Mouse (Mus musculus) kidney, adult 2 months (tissue): ENCODE measurements around the gene Crocc2. TPM values are rescaled to one million over a fixed set of nuclear protein-coding genes. Genes with fewer than 3 reads are reported as not detected.
A peak's percentile ranks its signal among the peaks of the same experiment; 100 is the strongest.

Source experiments
- DNase-seq: peaks from one replicate; pipeline ENCODE4 v3.0.0; 2021
- H3K27ac ChIP-seq: fragments of 200-500 bp; 2 replicates; pipeline ENCODE4 v1.5.1; 2012; ENCODE audit warnings: low read depth, low read length, control low read depth, inconsistent platforms; ENCODE audit not compliant: insufficient read depth
- H3K27me3 ChIP-seq: fragments of 200-500 bp; replicated peaks from 2 replicates; pipeline ENCODE4 v1.6.1; 2012; ENCODE audit warnings: mild to moderate bottlenecking, moderate library complexity, low read length, inconsistent platforms; ENCODE audit not compliant: control insufficient read depth, insufficient read depth
- H3K36me3 ChIP-seq: fragments of 200-500 bp; 2 replicates; pipeline ENCODE4 v1.6.1; 2012; ENCODE audit warnings: mild to moderate bottlenecking, moderate library complexity, low read length, inconsistent platforms; ENCODE audit not compliant: control insufficient read depth, insufficient read depth
- H3K4me1 ChIP-seq: fragments of 200-500 bp; 2 replicates; pipeline ENCODE4 v1.6.1; 2011; ENCODE audit warnings: low read length; ENCODE audit not compliant: control insufficient read depth, insufficient read depth
- H3K4me3 ChIP-seq: fragments of 200-500 bp; 2 replicates; pipeline ENCODE4 v1.5.1; 2011; ENCODE audit warnings: mild to moderate bottlenecking, low read depth, low read length, control low read depth; ENCODE audit not compliant: insufficient read depth
- CTCF ChIP-seq: fragments of 200-500 bp; conservative IDR thresholded peaks from 2 replicates; pipeline ENCODE4 v1.5.1; 2011; ENCODE audit warnings: low read depth, mild to moderate bottlenecking, control low read depth, low read length, moderate library complexity, mixed read lengths; ENCODE audit not compliant: insufficient read depth, insufficient read length
- POLR2A ChIP-seq: fragments of 200-500 bp; IDR thresholded peaks from one replicate; pipeline ENCODE4 v1.6.1; 2011; ENCODE audit warnings: low read depth, low read length, control low read depth
- WGBS: fragments of 180-500 bp; shearing (Covaris S2); methylation state at CpG from one replicate; pipeline ENCODE4 v1.1.7; 2018; 5-methylcytosine and 5-hydroxymethylcytosine counted together
- polyA plus RNA-seq: library from polyadenylated mRNA; depleted of rRNA; stranded (reverse); fragments of >200 nt; gene quantifications from 2 replicates; pipeline ENCODE4 v1.2.3, GENCODE M21; 2012

The Crocc2 gene
- polyA plus RNA-seq, 1 experiment, result 0.03 TPM

GRCm38 (mm10) chr1:93216839-93217497 is 48.4 kb downstream of the Crocc2 start:
- no peaks in the 10 kb centered on the region for H3K36me3 ChIP-seq
- no peak overlapping the region for H3K4me3 ChIP-seq
- DNase-seq, result peak; percentile 82
- WGBS, result 66% methylated on average over 9 of the region's 9 CpGs
- TF ChIP-seq CTCF, result no peak
- TF ChIP-seq POLR2A, result no peak
- H3K4me1 ChIP-seq, result 0 out of 2 replicates have a peak, but pooled peaks cover 4% of the 10 kb centered on the region
- H3K27ac ChIP-seq, result no peak overlapping the region; the same call in 1 of the 2 replicates
- H3K27me3 ChIP-seq, result no peaks in the 10 kb centered on the region

- TF ChIP-seq POLR2A (no peak), CTCF (no peak)
- no peak for DNase-seq
- Histone ChIP-seq H3K4me3 (no peak overlapping the region), H3K27ac (no peak overlapping the region), H3K36me3 (no peaks in the 10 kb centered on the region), H3K27me3 (no peaks in the 10 kb centered on the region), H3K4me1 (0 out of 2 replicates have a peak, but pooled peaks cover 4% of the 10 kb centered on the region)
- WGBS, result 62% methylated on average over 7 of the region's 7 CpGs
Measured at GRCm38 (mm10) chr1:93217530-93217929, 49.0 kb downstream of the Crocc2 start.

- H3K4me3 ChIP-seq, result no peak overlapping the region
- no peaks in the 10 kb centered on the region for H3K36me3 ChIP-seq
- WGBS, result 77% methylated on average over 7 of the region's 7 CpGs
- no peak overlapping the region for H3K27ac ChIP-seq
- no peak for DNase-seq
- H3K27me3 ChIP-seq, result no peaks in the 10 kb centered on the region
- TF ChIP-seq CTCF, result no peak
- TF ChIP-seq POLR2A, result no peak
- 0 out of 2 replicates have a peak, but pooled peaks cover 6% of the 10 kb centered on the region for H3K4me1 ChIP-seq
Measured at GRCm38 (mm10) chr1:93220776-93221175, 52.3 kb downstream of the Crocc2 start.

- WGBS, result 30% methylated on average over 18 of the region's 18 CpGs
- Histone ChIP-seq H3K36me3 (no peaks in the 10 kb centered on the region), H3K4me3 (no peak overlapping the region), H3K27me3 (no peaks in the 10 kb centered on the region), H3K27ac (no peak overlapping the region), H3K4me1 (peaks cover 6% of the 10 kb centered on the region; the same call in 1 of the 2 replicates)
- peak; percentile 62 for DNase-seq
- peak; percentile 73 for TF ChIP-seq CTCF
- TF ChIP-seq POLR2A, result no peak
Measured at GRCm38 (mm10) chr1:93223972-93224371, 55.4 kb downstream of the Crocc2 start.

GRCm38 (mm10) chr1:93225226-93225625 is 56.7 kb downstream of the Crocc2 start:
- Histone ChIP-seq H3K4me3 (no peak overlapping the region), H3K4me1 (peaks cover 6% of the 10 kb centered on the region; the same call in 1 of the 2 replicates), H3K27ac (no peak overlapping the region), H3K36me3 (no peaks in the 10 kb centered on the region), H3K27me3 (no peaks in the 10 kb centered on the region)
- TF ChIP-seq POLR2A, result no peak
- no peak for TF ChIP-seq CTCF
- 29% methylated on average over 4 of the region's 4 CpGs for whole genome bisulfite sequencing
- DNase-seq, result peak; percentile 34

- DNase-seq, result no peak
- Histone ChIP-seq H3K27me3 (no peaks in the 10 kb centered on the region), H3K27ac (no peak overlapping the region), H3K4me3 (no peak overlapping the region), H3K36me3 (no peaks in the 10 kb centered on the region), H3K4me1 (peaks cover 6% of the 10 kb centered on the region; the same call in 1 of the 2 replicates)
- WGBS, result 76% methylated on average over 5 of the region's 5 CpGs
- TF ChIP-seq POLR2A (no peak), CTCF (no peak)
Measured at GRCm38 (mm10) chr1:93225731-93226520, 57.4 kb downstream of the Crocc2 start.

GRCm38 (mm10) chr1:93227303-93227975 is 58.9 kb downstream of the Crocc2 start:
- TF ChIP-seq POLR2A (no peak), CTCF (no peak)
- Histone ChIP-seq H3K4me3 (no peak overlapping the region), H3K4me1 (peaks cover 6% of the 10 kb centered on the region; the same call in 1 of the 2 replicates), H3K36me3 (no peaks in the 10 kb centered on the region), H3K27me3 (no peaks in the 10 kb centered on the region), H3K27ac (no peak overlapping the region)
- no peak for DNase-seq
- 73% methylated on average over 7 of the region's 7 CpGs for WGBS
